Mouse (Mus musculus) ES-Bruce4 (cell line): ENCODE data around the gene Kcnip2.

Experiments
- CTCF ChIP-seq: IDR thresholded peaks from one replicate; pipeline ENCODE4 v1.8.1; 2011; ENCODE audit warnings: low read depth, low read length
- POLR2A ChIP-seq: IDR thresholded peaks from one replicate; pipeline ENCODE4 v1.8.1; 2011; ENCODE audit warnings: low read length; ENCODE audit not compliant: insufficient read depth

- TF ChIP-seq CTCF (no peak), POLR2A (no peak)
Observed at GRCm38 (mm10) chr19:45847016-45847732, 31.3 kb upstream of the Kcnip2 start.
